Mouse (Mus musculus) midbrain, embryonic 10.5 days (tissue): ENCODE data around the gene Knl1. TPM values are rescaled to one million over a fixed set of nuclear protein-coding genes. Genes with fewer than 3 reads are reported as not detected.

ENCODE experiments used
- DNase-seq: peaks from one replicate; pipeline ENCODE4 v3.0.0-alpha.2; 2017; ENCODE audit warnings: low spot score
- H3K27ac ChIP-seq: fragments of 300-500 bp; sonication (generic); replicated peaks from 2 replicates; pipeline ENCODE4 v1.5.1; 2016; ENCODE audit warnings: mild to moderate bottlenecking
- H3K27me3 ChIP-seq: fragments of 300-500 bp; sonication (generic); 2 replicates; pipeline ENCODE4 v1.6.1; 2016; ENCODE audit warnings: low read depth, mild to moderate bottlenecking; ENCODE audit not compliant: poor library complexity, severe bottlenecking
- H3K36me3 ChIP-seq: fragments of 300-500 bp; sonication (generic); 2 replicates; pipeline ENCODE4 v1.6.1; 2016; ENCODE audit warnings: mild to moderate bottlenecking, moderate library complexity
- H3K4me1 ChIP-seq: fragments of 300-500 bp; sonication (generic); 2 replicates; pipeline ENCODE4 v1.6.1; 2016
- H3K4me3 ChIP-seq: fragments of 300-500 bp; sonication (generic); 2 replicates; pipeline ENCODE4 v1.5.1; 2016; ENCODE audit warnings: mild to moderate bottlenecking, moderate library complexity
- H3K9me3 ChIP-seq: fragments of 300-500 bp; sonication (generic); replicated peaks from 2 replicates; pipeline ENCODE4 v1.6.1; 2016; ENCODE audit warnings: mild to moderate bottlenecking
- WGBS: fragments of 180-500 bp; shearing (Covaris S2); methylation state at CpG from one replicate; pipeline ENCODE4 v1.1.7; 2016; 5-methylcytosine and 5-hydroxymethylcytosine counted together
- polyA plus RNA-seq: library from polyadenylated mRNA; unstranded; fragments of >200 nt; fragmentation: Nextera tagmentation; extraction: Ambion mirVana; gene quantifications from 2 replicates; pipeline ENCODE4 v1.2.1, GENCODE M21; 2016

Gene Knl1
- polyA plus RNA-seq, 1 experiment from 2014 or later: 68.4 TPM

DNA sequence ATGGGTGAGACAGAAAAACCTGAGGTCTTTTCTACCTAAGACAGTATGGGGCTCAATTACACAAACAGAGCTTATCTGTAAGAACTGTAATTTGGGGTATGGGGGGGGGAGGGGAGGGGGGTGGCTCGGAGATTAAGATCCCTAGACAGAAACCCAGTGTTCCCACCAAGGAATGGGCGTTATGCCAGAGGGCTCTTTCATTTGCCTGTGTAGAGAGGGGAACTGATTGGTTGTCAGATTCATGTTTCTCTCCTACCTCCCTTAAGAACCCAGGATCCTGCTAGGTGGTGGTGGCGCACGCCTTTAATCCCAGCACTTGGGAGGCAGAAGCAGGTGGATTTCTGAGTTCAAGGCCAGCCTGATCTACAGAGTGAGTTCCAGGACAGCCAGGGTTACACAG is 27.4 kb upstream of the Knl1 start:
- no peaks in the 10 kb centered on the region for H3K27me3 ChIP-seq
- no peak overlapping the region for H3K27ac ChIP-seq
- no peak overlapping the region for H3K4me3 ChIP-seq
- no peaks in the 10 kb centered on the region; the same call in 1 of the 2 replicates for H3K9me3 ChIP-seq
- 63% methylated on average over 4 of the region's 4 CpGs for WGBS
- DNase-seq: no peak
- peaks cover 9% of the 10 kb centered on the region for H3K4me1 ChIP-seq
- peaks cover 62% of the 10 kb centered on the region for H3K36me3 ChIP-seq

DNA sequence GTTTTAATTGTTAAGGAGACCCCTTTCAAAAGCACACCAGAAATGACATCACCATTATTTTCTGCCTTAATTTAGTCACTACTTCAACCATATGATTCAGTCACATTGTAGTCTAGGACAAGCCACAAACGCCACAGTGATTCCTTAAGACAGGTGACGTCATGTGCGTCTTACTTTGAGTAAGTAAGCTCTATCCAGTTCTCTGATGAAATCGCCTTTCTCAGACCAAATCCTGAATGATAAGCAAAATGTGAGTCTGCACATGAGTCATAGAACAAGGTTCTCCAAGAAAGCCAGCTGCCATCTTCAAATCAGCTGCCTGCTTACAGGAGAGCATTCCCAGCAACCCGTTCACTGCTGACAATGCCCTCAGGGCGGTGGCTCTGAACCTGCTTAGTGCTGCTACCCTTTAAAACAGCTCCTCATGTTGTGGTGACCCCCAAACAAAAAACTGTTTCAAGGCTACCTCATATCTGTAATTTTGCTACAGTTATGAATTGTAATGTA is 23.7 kb upstream of the Knl1 start:
- peaks cover 75% of the 10 kb centered on the region for H3K36me3 ChIP-seq
- H3K27me3 ChIP-seq: no peaks in the 10 kb centered on the region
- peaks cover 15% of the 10 kb centered on the region for H3K4me1 ChIP-seq
- no peak overlapping the region for H3K27ac ChIP-seq
- H3K9me3 ChIP-seq: no peaks in the 10 kb centered on the region
- 93% methylated on average over 6 of the region's 6 CpGs for WGBS
- no peak overlapping the region for H3K4me3 ChIP-seq
- no peak for DNase-seq

DNA sequence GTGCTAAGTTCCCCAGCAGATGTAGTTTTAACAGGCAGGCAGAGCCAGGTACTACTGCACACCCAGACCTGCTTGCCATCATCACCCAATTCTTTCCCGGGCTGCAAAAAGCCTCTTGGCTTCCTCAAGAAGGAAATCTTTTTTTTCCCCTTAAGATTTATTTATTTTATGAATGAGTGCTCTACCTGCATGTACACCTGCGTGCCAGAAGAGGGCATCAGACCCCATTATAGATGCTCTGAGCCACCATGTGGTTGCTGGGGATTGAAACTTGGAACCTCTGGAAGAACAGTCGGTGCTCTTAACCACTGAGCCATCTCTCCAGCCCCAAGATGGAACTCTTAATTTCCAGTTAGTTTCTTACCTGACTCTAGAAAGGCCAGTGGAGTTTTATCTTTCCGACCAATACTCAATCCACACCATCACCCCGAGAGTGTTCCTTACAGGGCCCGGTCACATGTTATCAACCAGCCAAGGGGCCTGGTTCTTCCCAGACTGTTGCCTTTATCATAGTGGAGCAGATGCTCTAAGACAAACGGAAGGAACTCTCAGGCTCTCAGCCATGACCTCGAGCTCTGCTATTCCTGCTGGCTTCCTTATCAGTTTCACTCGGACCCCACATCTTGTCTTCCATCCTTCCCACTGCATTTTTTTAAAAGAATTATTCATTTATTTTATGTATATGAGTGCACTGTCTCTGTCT is 22.2 kb upstream of the Knl1 start:
- H3K4me3 ChIP-seq: no peak overlapping the region

DNA sequence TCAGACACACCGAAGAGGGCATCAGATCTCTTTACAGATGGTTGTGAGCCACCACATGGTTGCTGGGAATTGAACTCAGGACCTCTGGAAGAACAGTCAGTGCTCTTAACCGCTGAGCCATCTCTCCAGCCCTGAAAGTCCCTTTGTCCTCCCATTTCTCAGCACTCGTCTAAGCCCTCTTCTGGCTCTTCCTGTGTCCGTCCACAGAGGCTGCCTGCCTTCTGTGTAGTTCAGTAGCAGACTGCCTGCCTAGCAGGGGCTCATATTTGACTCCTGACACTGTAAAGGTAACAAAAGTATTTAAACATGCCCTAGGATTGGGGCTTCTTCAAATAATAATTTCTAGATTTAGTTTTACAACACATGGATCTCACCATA is 21.7 kb upstream of the Knl1 start:
- WGBS: 78% methylated on average over 4 of the region's 4 CpGs
- Histone ChIP-seq H3K27ac (no peak overlapping the region), H3K36me3 (peaks cover 61% of the 10 kb centered on the region), H3K27me3 (no peaks in the 10 kb centered on the region), H3K9me3 (no peaks in the 10 kb centered on the region), H3K4me3 (no peak overlapping the region), H3K4me1 (peaks cover 18% of the 10 kb centered on the region)
- no peak for DNase-seq

More for the DNA sequence above, 22.2 kb upstream of the Knl1 start:
- Histone ChIP-seq H3K4me1 (peaks cover 18% of the 10 kb centered on the region), H3K27me3 (no peaks in the 10 kb centered on the region), H3K27ac (no peak overlapping the region), H3K9me3 (no peaks in the 10 kb centered on the region), H3K36me3 (peaks cover 64% of the 10 kb centered on the region)
- DNase-seq: no peak
- WGBS: 74% methylated on average over 9 of the region's 9 CpGs

DNA sequence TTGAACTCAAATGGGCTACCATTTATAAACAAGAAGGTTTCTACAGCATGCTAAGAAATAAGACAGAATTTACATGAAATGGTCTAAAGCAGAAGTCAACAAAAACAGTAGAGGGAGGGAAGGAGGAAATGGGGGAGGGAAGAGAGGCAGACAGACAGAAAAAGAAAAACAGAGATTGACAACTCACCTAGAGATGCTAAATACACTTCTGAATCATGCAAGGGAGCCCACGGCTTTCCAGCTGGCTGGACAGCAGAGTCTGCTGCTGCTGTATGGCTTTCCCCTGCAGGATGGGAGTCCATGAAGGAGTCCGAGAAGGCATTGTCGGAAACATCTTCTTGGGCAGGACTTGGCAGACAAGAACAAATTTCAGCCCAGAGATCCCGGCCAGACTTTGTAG is 20.0 kb upstream of the Knl1 start:
- no peaks in the 10 kb centered on the region for H3K9me3 ChIP-seq
- no peak overlapping the region for H3K27ac ChIP-seq
- no peaks in the 10 kb centered on the region for H3K27me3 ChIP-seq
- DNase-seq: no peak
- peaks cover 18% of the 10 kb centered on the region for H3K4me1 ChIP-seq
- 90% methylated on average over 4 of the region's 4 CpGs for WGBS
- H3K4me3 ChIP-seq: no peak overlapping the region
- H3K36me3 ChIP-seq: peaks cover 44% of the 10 kb centered on the region

DNA sequence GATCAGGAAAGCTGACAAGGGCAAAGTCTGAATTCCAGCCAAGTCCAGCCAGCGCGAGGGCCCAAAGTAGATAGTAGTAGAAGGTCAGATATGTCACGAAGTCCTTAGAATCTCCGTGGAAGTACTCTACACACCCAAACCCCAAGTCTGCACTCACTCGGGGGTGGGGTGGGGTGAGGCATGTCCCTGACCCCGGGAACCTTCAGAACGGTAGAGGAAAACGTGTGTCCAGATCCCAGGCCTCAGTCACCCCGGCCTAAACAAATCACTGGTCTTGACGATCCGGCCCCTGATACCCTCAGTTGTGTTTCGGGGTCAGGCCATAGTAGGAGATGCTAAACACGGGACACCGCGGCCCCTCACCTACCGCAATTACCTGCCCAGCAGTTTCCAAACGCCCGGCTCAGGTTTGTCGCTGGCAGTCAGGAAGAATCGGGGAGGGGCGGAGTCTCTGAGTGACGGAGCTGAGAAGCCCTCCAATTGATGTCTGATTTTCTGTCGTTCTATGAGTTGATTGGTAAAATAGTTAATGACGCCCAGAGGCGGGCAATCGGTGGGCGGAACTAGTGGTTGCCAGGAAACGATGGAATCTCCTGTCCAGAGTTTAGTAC is 17.9 kb upstream of the Knl1 start, which contains the start of gene Ccdc32:
Gene Ccdc32 (minus strand): TSS at position 453 of the 611 bp plus-strand sequence.
- 2% methylated on average over 28 of the region's 28 CpGs for WGBS
- peak within 1 kb of the TSS; percentile 63 for H3K4me3 ChIP-seq
- DNase-seq: peak; percentile 92
- H3K27ac ChIP-seq: peak within 1 kb of the TSS; percentile 65
- H3K4me1 ChIP-seq: peaks cover 18% of the 10 kb centered on the region
- H3K27me3 ChIP-seq: no peaks in the 10 kb centered on the region
- H3K9me3 ChIP-seq: no peaks in the 10 kb centered on the region
- peaks cover 25% of the 10 kb centered on the region for H3K36me3 ChIP-seq

DNA sequence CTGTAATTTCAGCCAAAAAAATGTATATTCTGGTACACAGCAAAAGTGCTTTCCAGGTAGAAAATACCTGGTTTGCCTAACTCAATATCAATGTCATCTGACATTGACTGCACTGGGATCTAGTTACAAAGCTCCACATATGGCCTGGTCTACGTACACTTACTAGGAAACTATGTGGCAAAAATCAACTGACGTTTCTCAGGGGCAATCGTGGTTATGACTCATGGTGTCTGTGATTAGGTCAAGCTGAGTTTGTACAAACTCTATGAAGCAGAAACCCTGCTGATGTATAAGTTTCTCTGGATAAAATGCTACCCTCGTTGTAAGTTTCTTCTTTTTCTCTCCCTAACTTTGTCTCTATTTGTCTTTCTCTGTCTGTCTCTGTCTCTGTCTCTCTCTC is 14.7 kb upstream of the Knl1 start:
- Histone ChIP-seq H3K9me3 (no peaks in the 10 kb centered on the region), H3K36me3 (peaks cover 6% of the 10 kb centered on the region), H3K4me1 (peaks cover 34% of the 10 kb centered on the region), H3K27me3 (no peaks in the 10 kb centered on the region), H3K4me3 (no peak overlapping the region), H3K27ac (no peak overlapping the region)
- WGBS: 78% methylated on average over 4 of the region's 4 CpGs
- no peak for DNase-seq

DNA sequence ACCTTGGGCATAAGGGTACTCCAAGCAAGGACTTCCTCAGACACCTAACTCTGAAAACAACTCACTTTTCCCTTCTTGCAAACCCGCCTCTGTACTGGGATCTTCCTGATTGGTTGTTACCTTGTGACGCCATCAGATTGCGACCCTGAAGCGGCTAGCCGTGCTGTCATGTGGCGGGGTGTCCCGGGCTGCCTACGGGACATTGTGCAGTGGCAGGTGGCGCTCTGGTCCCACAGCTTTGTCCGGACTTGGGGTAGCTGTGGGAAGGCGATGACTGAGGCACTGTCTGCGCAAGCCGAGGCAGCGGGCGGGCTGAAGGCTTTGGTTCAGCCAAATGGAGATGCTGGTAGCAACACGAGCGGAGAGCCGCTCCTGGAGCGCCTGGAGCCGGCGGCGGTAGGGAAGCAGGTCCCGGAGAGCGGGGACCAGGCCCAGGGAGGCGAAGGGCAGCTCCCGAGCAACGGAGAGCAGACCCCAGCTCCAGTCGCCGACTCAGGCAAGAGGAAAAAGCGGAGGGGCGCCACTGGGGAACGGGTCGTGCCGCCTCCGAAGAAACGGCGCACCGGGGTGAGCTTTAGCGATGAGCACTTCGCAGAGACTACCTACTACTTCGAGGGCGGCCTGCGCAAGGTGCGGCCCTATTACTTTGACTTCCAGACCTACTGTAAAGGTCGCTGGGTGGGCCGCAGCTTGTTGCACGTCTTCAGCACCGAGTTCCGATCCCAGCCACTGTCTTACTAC is 12.1 kb upstream of the Knl1 start, which contains the start of gene Rpusd2:
Gene Rpusd2 (plus strand): TSS at position 135 of the 741 bp plus-strand sequence.
- Histone ChIP-seq H3K27me3 (no peaks in the 10 kb centered on the region), H3K27ac (peak within 1 kb of the TSS; percentile 96), H3K9me3 (no peaks in the 10 kb centered on the region), H3K4me1 (peaks cover 16% of the 10 kb centered on the region), H3K4me3 (peak within 1 kb of the TSS; percentile 96), H3K36me3 (peaks cover 31% of the 10 kb centered on the region)
- DNase-seq: peak; percentile 97
- under 1% methylated on average over 49 of the region's 49 CpGs for WGBS

DNA sequence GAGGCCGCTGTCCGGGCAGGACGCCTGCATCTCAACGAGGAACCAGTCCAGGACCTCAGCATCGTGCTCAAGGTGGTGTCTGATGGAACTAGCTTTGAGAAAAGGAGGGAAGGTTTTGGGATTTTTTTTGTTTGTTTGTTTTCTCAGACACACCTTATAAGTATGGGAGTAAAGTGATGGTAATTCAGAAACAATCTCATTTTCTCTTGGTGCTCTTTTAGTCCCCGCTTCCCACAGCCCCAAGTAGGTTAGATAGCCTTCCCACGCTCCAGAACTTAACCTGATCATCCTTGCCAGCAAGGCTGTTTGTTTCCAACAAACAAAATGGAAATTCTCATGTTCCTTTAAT is 11.5 kb upstream of the Knl1 start:
- DNase-seq: no peak
- H3K27ac ChIP-seq: peak overlapping the region; percentile 96
- WGBS: 10% methylated on average over 7 of the region's 7 CpGs

DNA sequence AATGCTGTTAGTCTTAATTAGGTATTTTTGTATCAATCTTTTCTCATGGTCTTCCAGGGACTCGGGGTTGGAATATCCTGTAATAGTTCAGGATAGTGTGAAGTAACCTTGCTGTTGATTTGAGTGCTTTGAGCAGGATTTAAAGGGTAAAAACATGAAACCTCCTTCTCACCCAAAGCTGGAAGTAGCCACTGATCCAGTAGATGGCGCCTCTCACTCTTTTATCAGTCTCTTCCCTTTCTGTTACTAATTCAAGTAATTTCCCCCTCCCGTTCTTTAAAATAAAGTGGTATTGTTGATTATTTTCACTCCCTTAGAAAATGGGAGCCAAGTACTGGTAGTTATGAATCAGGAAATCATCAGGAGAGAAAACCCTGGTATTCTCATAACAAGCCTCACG is 6.0 kb upstream of the Knl1 start:
- WGBS: 56% methylated on average over 4 of the region's 4 CpGs
- H3K4me1 ChIP-seq: peaks cover 4% of the 10 kb centered on the region

More for the DNA sequence above, 11.5 kb upstream of the Knl1 start:
- peaks cover 37% of the 10 kb centered on the region for H3K36me3 ChIP-seq
- peak overlapping the region; percentile 96 for H3K4me3 ChIP-seq
- H3K4me1 ChIP-seq: peaks cover 16% of the 10 kb centered on the region
- H3K27me3 ChIP-seq: no peaks in the 10 kb centered on the region
- no peaks in the 10 kb centered on the region for H3K9me3 ChIP-seq

DNA sequence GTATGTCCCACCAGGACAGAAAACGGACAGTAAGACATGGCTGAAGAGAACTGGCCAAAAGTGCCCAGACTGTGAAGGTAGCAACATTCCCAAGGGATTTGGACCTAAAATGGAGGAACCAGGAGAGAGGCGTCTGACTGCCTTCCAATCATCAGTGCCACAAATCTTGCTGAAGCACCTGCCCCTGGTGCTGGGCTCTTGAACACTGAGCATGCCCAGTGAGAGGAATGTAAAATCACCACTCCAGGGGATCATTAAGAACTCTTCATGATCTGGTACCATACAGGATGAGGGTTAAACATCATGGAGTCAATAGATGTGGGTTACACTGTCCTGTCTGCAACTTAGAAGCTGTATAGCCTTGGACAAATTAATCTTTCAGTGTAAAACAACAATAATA is 1.8 kb upstream of the Knl1 start:
- 72% methylated on average over 2 of the region's 2 CpGs for WGBS
- Histone ChIP-seq H3K27ac (no peak overlapping the region), H3K4me3 (no peak overlapping the region), H3K4me1 (peaks cover 13% of the 10 kb centered on the region), H3K36me3 (peaks cover 22% of the 10 kb centered on the region), H3K9me3 (no peaks in the 10 kb centered on the region), H3K27me3 (no peaks in the 10 kb centered on the region)
- DNase-seq: no peak

More for the DNA sequence above, 6.0 kb upstream of the Knl1 start:
- no peak overlapping the region for H3K27ac ChIP-seq
- DNase-seq: no peak
- H3K36me3 ChIP-seq: peaks cover 57% of the 10 kb centered on the region
- no peaks in the 10 kb centered on the region for H3K9me3 ChIP-seq
- H3K4me3 ChIP-seq: no peak overlapping the region
- H3K27me3 ChIP-seq: no peaks in the 10 kb centered on the region

DNA sequence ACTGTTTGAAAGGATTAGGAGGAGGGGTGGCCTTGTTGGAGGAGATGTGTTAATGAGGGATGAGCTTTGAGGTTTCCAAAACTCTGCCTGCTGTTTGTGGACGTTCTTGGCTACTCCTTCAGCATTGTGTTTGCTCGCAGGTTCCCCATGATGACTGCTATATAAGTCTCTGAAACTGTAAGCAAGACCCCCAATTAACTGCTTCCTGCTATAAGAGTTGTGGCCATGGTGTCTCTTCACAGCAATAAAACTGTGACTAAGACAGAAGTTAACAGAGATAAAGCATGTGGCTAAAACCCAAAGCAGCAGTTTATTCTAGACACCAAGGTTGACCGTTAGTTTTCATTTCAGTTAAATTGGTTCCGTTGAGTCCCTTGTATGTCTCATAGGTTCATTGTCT is 930 bp downstream of the Knl1 start:
- Histone ChIP-seq H3K4me3 (peak overlapping the region; percentile 83), H3K4me1 (peaks cover 17% of the 10 kb centered on the region), H3K9me3 (no peaks in the 10 kb centered on the region), H3K27me3 (no peaks in the 10 kb centered on the region), H3K27ac (peak overlapping the region; percentile 96), H3K36me3 (peaks cover 6% of the 10 kb centered on the region; the same call in 1 of the 2 replicates)
- WGBS: 29% methylated on average over 4 of the region's 4 CpGs
- no peak for DNase-seq
